Mouse (Mus musculus): Measurements from ENCODE around the gene Fkrp.

Gene Fkrp

DNA sequence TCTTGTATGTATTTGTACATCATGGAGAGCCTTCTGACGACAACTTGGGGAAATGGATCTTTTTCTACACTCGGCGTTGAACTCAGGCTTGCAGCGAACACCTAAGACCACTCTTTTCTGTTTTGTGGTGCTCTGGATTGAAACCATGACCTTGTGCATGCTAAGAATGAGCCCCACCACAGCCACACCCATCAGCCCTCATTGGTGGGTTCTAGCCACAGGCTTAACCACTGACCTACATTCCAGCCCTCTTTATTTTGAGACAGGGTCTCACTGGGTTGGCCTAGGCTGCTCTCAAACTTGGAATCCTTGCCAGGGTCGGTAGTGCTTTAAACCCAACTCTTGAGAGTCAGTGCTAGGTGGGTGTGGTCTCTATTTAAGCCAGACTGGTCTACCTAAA lies 21.6 kb downstream of the Fkrp start:
- no peak for DNase-seq (ENCODE audit: low spot score in 2 of 2)

DNA sequence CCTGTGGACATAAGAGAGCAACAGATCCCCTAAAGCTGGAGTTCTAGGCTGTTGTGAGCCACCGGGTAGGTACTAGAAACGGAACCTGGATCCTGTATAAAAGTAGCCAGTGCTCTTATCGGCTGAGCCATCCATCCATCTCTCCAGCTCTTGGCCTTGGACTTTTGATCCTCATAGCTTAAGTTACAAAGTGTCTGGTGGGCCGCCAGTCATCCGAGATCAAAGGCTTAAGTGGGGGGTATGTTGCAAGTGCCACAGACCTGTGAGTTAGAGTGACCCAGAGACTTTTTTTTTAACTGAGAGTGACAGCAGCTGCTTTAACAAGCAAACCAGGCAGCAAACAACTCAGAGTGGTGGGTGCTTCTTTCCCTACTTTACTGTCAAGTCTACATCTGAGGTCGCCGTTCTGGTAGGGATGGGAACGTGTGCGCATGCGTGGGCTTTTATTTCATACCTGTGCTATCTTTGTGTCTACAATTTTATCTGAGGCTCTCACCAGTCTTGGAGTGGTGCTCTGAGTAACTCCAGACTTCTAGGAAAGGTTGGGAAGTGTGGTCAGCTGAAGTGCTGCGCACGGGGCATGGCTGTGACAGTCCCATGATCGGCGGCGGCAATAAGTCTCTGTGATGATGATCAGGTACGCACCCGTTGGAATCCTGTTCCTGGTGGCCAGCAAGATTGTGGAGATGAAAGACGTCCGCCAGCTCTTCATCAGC lies 23.4 kb downstream of the Fkrp start:
- DNase-seq (ENCODE audit: low spot score in 2 of 2): peak in 1 of 2 experiments; percentile 30

DNA sequence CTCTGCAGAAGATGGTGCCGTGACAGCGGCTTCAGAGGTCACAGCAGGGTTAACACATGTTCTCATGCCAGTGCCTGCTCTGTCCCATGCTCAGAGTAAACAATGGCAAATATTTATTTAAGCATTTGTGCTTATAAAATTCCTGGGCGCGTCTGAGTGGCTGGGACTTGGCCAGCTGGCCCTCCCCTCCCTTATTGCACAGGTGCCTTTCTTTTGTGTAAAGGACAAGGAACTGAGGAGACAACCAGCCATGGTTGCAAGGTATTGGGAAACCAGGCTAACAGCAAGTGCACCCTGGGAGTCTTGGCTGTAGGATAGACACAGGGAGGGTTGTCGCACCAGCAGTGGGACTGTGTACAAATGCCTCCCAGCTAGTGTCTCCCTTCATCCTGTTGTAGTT lies 24.2 kb downstream of the Fkrp start:
- peak; percentile 26 to 45 for DNase-seq (ENCODE audit: low spot score in 2 of 2)

DNA sequence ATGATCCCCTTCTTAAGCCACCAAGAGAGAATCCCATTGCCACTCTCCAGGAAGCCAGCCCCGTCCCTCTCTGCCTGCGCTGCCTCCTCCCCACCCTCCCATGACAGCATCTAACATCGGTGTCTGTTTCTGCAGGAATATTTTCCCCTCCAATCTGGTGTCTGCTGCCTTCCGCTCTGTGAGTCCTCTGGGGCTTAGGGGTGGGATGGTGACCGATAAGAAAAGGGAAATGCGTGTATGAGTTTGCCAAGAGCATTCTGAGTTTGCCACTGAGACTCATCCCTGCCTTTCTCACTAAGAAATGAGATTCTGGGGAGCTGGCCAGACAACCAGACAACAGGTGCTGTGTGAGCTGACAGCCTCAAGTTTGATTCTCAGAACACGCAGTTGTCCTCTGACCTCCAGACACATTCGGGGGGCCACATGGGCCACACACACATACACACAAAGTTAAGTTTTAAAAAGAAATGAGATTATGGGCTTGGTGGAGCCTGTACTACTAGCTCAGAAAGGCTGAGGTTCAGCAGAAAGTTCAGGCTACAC lies 30.9 kb downstream of the Fkrp start:
- DNase-seq (ENCODE audit: low spot score in 2 of 2): no peak

DNA sequence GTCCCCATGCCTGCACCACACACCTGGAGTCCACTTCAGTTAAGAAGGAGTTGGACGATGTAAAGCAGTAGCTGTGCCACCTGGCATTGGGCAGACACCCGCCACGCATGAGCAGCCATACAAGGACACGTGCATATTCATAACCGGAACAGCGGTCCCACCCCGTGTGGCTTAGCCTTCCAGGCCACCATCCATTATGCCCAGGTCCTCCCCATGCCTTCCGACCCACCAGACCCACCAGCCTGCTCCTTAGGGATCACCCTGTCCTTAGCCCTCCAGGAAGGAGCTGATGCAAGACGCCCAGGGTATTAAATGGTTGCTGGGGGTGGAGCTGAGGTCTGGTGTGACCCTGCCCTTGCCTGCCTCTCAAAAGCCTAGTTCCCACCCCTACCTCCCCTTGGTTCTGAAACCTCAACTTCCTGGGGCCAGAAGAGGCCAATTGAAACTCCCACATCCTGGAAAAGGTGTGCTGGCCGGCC lies 32.0 kb downstream of the Fkrp start:
- DNase-seq (ENCODE audit: low spot score in 2 of 2): no peak

DNA sequence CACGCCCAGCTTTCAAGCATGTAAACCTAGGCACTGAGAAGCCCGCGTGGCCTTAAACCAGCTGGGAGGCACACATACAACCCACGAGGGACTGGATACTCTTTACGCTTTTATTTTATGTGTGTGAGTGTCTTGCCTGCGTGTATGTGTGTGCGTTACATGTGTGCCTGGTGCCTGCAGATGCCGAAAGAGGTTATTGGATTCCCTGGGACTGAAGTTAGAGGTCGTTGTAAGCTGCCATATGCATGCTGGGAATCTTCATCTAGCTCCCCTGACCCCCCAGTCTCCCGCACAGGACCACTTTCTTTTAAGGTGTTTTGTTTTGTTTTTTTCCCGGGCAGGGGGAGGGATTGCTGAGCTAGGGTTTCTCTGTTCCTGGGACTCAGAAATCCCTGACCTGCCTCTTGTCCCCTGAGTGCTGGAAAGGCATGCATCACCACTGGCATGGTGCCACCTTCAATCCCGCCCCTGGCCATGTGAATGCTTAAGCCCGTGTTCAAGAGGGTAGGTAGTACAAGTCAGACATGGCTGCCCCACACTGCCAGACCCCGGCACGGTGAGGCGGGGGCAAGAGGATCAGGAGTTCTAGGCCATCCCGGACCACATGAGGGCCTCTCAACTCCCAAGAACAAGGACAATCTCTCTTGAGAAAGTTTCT lies 32.6 kb downstream of the Fkrp start:
- peak; percentile 38 to 53 for DNase-seq (ENCODE audit: low spot score in 2 of 2)

DNA sequence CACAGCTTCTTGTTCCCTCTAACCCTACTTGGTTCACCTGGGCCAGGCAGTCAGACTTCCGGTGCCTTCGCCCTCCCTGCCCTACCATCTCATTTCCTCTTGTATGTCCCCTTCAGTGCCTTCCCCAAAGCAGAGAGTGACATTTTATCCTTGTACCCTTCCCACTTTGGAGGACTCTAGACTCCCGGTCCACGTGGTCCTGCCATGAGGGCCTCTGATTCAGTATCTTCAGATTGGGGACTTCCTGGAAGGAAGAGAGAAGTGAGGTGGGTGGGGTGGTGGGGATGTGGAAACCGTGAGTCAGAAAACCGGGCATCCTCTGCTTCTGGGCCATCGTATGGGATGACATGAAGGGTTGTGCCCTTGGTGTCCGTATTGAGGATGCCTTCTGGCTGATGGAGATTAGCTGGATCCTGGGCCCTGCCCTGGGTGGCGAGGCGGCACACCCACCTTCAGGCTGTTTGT lies 33.3 kb downstream of the Fkrp start:
- DNase-seq (ENCODE audit: low spot score in 2 of 2): peak in 1 of 2 experiments; percentile 31

DNA sequence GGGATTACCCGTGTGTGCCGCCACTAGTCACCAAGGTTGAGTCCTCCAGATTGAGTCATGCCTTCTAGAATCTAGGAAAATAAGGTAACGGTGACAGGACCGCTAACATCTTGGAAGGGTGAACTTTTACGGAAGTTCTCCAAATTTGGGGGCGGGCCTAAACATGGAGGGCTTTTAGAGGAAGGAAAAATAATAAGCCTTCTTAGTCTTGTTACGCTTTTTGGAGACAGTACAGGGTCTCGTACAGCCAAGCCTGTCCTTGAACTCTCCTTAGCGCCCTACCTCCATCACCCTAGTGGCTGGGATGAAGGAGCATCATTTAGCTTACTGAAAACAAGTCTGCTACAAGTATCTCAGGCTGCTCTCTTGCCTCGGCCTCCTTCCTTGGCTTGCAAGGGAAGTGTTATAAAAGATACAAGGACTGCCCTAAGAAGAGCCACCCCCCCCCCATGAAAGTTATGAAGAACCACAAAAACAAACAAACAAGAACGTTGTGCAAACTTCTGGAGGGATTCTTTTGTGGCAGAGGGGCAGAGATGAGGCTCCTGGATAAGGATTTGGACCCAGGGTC lies 33.9 kb downstream of the Fkrp start:
- DNase-seq (ENCODE audit: low spot score in 2 of 2): no peak

DNA sequence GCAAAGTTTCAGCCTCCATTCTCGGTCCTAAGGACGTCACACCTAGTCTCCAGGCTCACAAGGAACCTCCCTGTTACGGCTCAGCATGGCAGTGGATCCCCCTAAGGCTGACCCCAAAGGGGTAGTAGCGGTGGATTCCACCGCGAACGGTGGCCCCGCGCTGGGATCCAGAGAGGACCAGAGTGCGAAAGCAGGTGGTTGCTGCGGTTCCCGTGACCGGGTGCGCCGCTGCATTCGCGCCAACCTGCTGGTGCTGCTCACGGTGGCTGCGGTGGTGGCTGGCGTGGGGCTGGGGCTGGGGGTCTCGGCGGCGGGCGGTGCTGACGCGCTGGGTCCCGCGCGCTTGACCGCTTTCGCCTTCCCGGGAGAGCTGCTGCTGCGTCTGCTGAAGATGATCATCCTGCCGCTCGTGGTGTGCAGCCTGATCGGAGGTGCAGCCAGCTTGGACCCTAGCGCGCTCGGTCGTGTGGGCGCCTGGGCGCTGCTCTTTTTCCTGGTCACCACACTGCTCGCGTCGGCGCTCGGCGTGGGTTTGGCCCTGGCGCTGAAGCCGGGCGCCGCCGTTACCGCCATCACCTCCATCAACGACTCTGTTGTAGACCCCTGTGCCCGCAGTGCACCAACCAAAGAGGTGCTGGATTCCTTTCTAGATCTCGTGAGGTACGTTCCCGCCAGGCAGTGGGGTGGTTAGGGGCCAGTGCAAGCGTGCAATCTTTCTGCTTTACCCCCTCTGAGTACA lies 34.5 kb downstream of the Fkrp start:
- DNase-seq (ENCODE audit: low spot score in 2 of 2): peak in 1 of 2 experiments; percentile 46

DNA sequence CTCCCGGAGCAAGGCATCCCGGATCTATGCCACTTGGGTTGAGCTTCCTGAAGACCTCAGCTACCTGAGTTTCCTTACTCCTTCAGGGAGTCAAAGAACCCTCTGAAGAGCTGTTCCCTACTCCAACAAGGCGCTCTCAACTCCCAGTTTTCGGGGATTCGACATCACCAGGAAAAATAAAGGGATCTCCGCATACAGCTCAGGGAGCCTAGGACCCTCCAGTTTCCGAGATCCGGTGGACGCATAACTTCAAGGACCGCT lies 35.0 kb downstream of the Fkrp start:
- DNase-seq (ENCODE audit: low spot score in 2 of 2): no peak

DNA sequence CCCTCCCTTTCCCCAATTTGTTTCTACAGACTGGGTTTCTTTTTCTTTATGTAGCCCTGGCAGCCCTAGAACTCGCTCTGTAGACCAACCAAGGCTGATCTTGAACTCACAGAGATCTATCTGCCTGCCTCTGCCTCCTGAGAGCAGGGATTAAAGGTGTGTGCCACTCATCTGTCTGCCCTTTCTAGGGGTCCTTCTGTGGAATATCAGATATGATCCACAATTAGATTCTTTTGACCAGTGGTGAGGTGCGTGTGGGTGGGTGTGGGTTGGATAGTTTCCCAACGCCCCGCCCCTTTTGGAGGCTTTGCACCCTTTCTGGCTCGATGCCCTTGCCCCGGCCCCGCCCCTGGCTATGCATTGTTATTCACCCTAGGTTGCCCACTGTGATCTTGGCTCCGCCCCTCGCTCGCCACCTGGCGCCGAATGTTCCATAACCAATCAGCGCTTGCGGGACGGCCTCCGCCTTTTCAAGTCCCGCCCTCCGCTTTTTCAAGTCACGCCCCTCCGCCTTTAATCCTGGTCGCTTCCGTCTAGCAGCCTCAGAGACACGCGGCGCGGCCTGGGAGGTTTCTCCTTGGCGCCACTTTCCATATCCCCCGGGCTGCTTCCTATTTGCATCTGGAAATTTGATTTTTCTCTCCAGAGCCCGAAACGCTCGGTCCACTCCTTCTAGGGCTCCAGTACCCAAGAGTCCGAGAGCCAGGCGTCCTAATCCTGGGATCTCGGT lies 35.5 kb downstream of the Fkrp start, which contains the start of gene Slc1a5:
TSS of gene Slc1a5 (plus strand) at position 516 of the 730 bp plus-strand sequence.
- peak; percentile 91 to 94 for DNase-seq (ENCODE audit: low spot score in 2 of 2)

DNA sequence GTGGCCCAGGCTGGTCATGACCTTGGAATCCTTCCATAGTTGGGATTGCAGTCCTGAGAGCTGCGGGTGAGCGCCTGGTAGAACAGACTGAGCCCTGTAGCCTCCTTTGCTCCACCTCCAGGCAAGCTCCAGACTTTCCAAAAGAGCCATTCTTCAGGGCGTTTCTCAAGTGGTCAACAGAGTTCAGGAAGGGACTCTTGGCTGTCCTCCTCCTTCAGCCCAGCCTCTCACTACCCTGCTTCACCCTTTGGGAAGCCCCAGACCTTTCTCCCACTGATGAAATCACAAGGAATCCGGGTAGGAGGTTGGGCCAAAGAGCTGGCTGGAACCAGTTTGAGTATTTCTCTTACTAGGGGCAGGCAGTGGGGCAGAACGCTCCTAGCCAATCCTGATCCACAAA lies 36.5 kb downstream of the Fkrp start:
- peak in 1 of 2 experiments; percentile 74 for DNase-seq (ENCODE audit: low spot score in 2 of 2)

DNA sequence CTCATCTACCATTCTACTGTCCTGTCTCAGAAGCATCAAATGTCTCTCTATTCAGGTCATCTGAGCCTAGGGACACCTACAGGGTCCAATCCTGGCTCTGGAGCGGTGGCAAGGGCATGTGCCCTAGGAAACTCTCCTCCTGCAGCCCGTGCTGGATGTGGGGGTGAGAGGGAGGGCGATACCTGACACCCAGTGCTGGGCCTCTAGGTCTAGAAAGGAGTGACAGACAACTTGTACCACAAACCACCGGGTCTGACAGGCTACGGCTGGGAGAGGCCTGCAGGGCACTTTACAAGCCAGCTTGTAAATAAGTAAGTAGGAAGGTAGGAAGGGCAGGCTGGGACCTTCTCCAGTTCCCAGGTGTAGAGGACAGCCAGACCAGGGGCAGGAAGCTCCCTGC lies 40.6 kb downstream of the Fkrp start:
- no peak for DNase-seq (ENCODE audit: low spot score in 2 of 2)

DNA sequence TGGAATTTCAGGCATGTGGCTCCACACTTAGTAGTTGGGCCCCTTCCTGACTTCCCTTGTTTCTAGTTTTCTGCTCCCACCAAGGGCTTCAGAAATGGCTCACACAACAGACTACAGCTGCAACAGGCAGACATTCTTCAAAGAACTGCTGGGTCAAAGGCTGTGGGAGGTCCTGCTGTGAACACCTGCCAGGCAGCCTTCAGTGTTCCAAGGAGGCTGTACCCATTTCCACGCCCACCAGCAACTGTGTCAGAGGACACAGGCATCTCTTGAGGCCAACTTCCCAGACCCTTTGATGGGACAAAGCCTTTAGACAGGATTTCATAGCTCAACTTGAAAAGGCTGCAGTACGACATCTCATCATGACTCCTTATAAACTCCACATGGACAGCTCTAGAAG lies 50.1 kb downstream of the Fkrp start:
- DNase-seq (ENCODE audit: low spot score in 2 of 2): no peak

DNA sequence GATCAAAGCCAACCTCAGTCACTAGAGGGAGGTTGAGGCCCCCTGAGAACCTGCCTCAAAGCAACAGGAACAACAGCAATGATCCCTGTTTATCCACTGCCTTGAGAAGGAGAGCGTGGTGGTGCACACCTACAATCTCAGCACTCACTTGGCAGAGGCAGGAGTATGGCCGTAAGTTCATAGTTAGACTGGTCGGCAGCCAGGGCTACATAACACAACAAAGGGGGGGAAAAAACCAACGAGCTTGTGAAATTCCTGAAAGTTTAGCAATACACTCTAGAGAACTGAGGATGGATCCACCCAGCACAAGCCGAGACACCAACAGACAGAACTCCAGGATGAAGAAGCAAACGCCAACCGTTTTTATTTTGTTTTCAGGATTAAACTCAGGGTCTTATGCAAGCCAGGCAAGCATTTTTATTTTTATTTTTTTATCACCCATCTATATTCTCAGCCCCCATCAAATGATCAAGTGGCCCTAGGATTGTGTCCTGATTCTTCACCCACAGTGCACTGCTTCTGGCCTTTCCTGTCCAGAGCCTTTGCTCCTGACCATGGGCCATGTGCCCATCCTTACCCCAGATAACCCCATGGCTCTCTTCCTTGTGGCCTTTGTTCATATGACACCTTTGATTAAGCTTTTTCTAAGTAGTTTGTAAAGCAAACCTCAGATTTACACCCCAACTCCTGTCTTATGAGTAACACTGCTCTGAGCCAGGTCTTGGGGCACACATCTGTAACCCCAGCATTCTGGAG lies 52.9 kb downstream of the Fkrp start:
- DNase-seq (ENCODE audit: low spot score in 2 of 2): no peak

DNA sequence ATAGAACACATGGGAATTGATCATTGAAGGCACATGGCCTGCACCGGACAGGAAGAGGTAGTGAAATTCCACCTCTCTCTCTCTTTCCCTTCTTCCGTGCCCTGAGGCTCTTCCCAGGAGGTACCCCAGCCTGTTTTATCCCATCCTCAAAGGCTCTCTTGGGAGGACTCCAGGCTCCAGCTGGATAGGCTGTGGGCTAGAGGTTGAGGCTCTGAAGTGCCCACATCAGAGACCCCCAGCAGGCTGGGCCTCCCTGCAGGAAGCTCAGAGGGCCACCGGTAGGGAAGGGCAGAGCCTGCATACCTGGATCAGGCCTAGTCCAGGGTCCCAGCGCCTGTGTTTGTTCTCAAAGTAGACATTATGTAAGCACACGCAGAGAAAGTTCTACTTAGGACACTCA lies 54.9 kb downstream of the Fkrp start:
- DNase-seq (ENCODE audit: low spot score in 2 of 2): no peak

DNA sequence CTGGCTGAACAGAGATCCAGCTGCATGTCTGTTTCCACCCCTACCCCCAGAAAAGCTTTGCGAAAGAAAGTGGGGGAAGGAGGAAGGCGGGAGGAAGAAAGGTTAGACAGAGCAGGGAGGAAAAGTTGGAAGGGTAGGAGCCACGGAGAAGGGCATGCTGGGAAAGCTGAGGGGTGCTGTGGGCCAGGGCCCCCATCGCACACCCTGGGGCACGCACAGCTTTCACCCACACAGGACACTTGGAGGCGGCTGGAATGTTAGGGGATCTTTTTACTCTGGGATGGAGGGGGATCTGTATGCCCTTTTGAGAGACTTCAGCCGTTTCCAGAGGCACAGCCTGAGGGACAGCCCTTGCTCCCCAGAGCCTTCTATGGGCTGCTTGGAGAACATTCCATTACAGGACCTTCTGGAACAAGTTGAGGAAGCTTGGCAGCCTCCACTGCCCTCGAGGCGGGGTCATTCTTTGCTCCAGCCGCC lies 55.5 kb downstream of the Fkrp start:
- peak in 1 of 2 experiments; percentile 76 for DNase-seq (ENCODE audit: low spot score in 2 of 2)

DNA sequence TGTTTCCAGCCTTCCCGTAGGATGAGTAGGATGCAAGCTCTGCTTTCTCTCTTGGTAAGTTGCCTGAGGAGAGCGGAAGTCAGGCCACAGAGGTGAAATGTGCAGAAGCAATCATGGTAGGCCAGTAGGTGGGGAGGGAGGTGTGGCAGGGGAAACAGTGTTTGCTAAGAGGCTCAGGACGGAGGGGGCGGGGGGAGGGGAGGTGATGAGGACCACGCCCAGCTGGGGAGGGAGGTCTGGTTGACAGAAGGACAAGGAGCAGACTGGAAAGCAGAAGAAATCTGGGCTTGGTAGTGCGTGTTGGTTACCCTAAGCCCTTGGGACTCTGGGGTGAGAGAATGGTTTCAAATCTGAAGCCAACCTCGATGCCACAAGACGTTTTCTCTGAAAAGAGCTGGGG lies 56.2 kb downstream of the Fkrp start:
- no peak for DNase-seq (ENCODE audit: low spot score in 2 of 2)

All from urinary bladder, adult 18-20 months (tissue).